Mouse (Mus musculus) bone marrow macrophage, adult 2 months (primary cell): ENCODE data around the gene Slx1b.

Experiments
- CTCF ChIP-seq: IDR thresholded peaks from 2 replicates; pipeline ENCODE4 v1.5.1; 2012; ENCODE audit warnings: low read depth, mild to moderate bottlenecking, low read length, moderate library complexity
- POLR2A ChIP-seq: IDR thresholded peaks from 2 replicates; pipeline ENCODE4 v1.6.1; 2012; ENCODE audit warnings: mild to moderate bottlenecking, low read depth, low read length, borderline replicate concordance

DNA sequence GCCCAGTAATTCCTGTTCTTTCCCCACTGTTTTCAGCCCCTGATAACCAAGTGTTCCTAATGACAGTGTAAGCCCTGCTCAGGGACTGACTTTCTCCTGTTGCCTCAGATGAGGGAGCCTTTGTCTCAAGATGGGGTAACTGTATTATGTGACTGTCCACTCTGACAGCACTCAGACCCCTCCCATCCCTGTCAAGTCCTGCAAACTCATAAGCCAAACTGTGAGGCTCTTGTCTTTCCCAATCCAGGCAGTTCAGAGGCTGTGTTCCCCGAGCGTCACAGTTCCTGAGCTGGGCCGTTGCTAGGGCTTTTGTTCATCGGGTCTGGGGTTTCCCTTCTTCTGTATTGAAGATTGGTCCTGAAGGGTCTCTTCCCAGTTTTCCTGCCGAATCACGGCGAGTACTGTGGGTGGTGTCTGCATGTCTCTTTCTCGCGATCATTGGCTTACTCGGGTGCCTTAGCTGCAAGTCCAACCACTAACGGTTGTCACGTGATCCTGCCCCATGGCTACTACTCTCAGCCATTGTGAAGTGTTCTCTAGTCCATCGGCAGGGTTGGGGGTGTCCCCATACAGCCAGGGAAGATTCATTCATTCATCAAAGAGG is 44.6 kb upstream of the Slx1b start:
- TF ChIP-seq CTCF (no peak), POLR2A (no peak)
